Mouse (Mus musculus) myocyte (in vitro differentiated cells): ENCODE measurements around the gene Cyp2d11.

Source experiments
- CEBPB ChIP-seq: IDR thresholded peaks from 2 replicates; pipeline ENCODE4 v1.6.1; 2011; ENCODE audit warnings: mild to moderate bottlenecking, moderate library complexity; ENCODE audit not compliant: poor library complexity, insufficient read depth, severe bottlenecking
- E2F4 ChIP-seq: IDR thresholded peaks from one replicate; pipeline ENCODE4 v1.6.1; 2011; ENCODE audit warnings: mild to moderate bottlenecking, control low read depth, moderate library complexity; ENCODE audit not compliant: insufficient read depth
- MYOG ChIP-seq, 3 experiments: IDR thresholded peaks; one replicate each; pipeline ENCODE4 v1.6.1; 2011; ENCODE audit warnings: control low read depth in 2 of 3, low read depth in 2 of 3, mild to moderate bottlenecking in 2 of 3; ENCODE audit not compliant: insufficient read length in 2 of 3, control insufficient read depth in 1 of 3, insufficient read depth in 1 of 3
- POLR2A ChIP-seq: IDR thresholded peaks from one replicate; pipeline ENCODE4 v1.6.1; 2011; ENCODE audit warnings: low read depth, mild to moderate bottlenecking, control low read depth, moderate library complexity; ENCODE audit not compliant: insufficient read length
- POLR2AphosphoS2 ChIP-seq: IDR thresholded peaks from one replicate; pipeline ENCODE4 v1.6.1; 2011; ENCODE audit warnings: low read depth, control low read depth; ENCODE audit not compliant: insufficient read length
- TCF12 ChIP-seq: IDR thresholded peaks from one replicate; pipeline ENCODE4 v1.6.1; 2011; ENCODE audit warnings: mild to moderate bottlenecking, control low read depth; ENCODE audit not compliant: poor library complexity, insufficient read depth, severe bottlenecking
- USF1 ChIP-seq: IDR thresholded peaks from one replicate; pipeline ENCODE4 v1.6.1; 2011; ENCODE audit warnings: low read depth, mild to moderate bottlenecking, control low read depth, moderate library complexity

DNA sequence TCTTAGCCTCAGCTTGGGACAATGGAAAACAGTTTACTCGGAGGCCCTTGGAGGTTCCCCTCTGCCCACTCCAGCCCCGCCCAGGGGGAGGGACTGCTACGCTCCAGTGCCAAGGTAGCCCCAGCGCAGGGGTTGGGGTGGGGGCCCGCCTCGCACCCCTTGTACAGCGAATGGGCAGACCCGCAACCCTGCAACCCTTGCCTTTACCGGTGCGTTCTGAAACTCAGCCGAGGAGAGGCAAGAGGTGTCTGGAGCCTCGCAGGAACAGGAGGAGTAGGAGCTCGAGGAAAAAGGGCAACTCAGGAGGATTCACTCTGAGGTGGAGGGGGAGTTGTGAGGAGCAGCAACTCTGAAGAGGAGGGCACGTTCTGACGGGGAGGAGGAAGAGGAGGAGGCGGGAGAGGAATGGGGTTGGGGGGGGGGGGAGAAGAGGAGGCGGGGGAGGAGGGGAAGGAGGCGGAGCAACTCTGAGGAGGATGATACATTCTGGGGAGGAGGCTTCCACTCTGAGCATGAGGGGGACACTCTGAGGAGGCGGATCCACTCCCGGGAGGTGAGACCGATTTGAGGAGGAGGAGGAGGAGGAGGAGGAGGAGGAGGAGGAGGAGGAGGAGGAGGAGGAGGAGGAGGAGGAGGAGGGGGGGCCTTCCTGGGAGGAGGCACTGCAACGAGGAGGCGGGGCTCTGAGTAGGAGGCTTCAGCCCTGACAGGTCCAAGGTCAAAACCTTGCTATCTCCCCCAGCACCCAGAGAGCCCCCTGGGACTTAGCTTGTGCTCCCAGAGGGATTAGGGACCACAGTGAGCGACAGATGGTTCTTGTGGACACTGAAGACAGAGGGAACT, 13.7 kb downstream of the Cyp2d11 start, which contains the start of gene Cyp2d22:
- TF ChIP-seq MYOG (IDR thresholded peaks at IDR 0.05; ENCODE audit: control insufficient read depth in 1 of 3, insufficient read depth in 1 of 3, insufficient read length in 2 of 3, low read depth in 2 of 3) (no peak), CEBPB (no peak), POLR2A (no peak), TCF12 (no peak), USF1 (no peak), E2F4 (no peak), POLR2AphosphoS2 (no peak)
